Mouse (Mus musculus): ENCODE results near the gene Hyal2. TPM values are rescaled to one million over a fixed set of nuclear protein-coding genes. Genes with fewer than 3 reads are reported as not detected.

Gene Hyal2
- total RNA-seq (2023), result 2.3 TPM

GRCm38 (mm10) chr9:107567702-107568319 lies at the start of gene Hyal2:
Gene Hyal2 (plus strand): TSS chr9:107567945.

DNA sequence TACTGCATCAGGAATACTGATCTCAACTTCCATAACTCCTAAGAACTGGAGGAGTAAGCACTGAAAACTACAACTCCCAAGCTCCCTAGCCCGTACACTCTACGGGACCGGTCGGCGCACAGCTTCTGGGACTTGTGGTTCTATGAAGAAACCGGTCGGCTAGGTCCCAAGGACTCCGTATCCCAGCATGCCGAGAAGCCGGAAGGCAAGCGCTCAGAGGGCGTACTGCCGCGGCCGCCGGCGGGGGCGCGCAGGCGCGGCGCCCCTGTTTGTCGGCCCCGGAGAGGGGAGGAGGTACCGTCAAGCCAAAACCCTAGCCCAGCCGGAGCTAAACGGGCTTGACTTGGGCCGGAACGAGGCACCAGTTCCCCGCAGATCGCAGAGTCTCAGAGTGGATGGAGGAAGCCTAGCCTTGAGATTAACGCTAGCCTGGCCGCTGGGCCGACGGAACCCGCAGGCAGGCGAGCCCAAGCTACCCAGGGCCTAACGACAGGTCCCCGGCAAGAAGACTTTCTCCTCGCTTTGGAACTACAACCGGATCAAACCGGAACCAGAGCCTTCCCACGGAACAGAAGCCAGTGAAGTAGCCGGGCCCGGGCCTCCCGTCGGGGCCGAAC lies 33.8 kb upstream of the Hyal2 start, which contains the start of gene Tmem115:
Tmem115 (plus strand) TSS at position 155 of the 617 bp plus-strand sequence.

DNA sequence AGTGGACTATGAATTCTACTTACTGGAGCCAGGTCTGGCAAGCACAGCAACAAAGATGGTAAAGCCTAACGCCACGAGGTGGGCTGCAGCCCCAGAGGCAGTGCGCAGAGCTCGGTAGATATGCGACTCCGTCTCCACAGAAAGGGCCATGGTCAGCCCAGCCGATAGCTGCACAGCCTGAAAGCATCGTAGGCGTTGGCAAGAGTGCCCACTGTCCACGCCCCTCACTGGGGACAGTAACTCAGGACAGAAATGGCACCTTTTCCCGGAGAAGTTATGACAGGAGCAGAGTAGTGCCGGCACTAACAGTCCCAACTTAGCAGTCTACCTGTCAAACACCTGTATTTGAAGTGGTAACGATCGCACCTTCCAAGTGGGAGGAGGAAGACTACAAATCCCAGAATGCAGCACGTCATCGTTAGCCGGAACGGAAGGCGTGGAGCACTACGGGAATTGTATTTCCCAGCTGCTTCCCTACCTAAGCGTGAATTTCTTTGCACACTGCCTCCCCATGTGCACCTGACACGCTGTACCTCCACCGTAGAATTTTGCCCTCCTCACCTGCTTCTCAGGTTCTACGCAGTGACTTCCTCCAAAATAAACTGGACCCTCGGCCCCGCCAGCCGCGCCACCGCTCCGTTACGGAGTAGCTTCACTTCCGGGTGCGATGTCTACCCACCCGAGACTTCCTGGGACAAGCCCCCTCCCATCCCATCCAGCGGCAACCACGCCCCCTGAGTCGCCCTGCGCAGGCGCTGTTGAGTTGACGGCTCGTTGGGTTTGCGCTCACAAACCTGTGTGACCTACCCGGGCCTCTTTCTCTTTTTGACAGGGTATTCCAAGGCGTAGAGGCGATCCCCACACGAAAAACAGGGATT lies 26.0 kb upstream of the Hyal2 start, which contains the start of the genes Cyb561d2 and Nprl2:
Cyb561d2 (minus strand) TSS at position 720 of the 878 bp plus-strand sequence.
Nprl2 (plus strand) TSS at position 753 of the 878 bp plus-strand sequence.

DNA sequence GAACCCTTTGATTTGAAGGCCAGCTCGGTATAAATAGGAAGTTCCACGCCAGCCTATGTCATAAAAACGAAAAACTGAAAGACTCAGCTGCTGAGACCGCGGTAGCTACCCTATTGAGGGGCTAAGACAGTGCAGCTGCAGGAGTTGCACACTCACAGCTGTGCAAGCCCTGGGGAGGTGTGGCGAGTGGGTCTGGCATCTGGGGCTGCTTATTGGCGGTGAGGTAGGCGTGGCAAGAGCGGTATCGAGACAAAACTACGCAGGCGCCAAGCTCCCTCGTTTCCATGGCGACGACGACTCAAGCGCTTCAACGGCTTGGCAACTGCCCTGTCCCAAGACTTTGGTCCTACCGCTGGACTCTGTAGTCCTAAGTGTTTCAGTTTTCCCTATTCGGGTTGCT lies 20.7 kb upstream of the Hyal2 start, which contains the start of gene Zmynd10:
Zmynd10 (plus strand) TSS at position 273 of the 400 bp plus-strand sequence.

DNA sequence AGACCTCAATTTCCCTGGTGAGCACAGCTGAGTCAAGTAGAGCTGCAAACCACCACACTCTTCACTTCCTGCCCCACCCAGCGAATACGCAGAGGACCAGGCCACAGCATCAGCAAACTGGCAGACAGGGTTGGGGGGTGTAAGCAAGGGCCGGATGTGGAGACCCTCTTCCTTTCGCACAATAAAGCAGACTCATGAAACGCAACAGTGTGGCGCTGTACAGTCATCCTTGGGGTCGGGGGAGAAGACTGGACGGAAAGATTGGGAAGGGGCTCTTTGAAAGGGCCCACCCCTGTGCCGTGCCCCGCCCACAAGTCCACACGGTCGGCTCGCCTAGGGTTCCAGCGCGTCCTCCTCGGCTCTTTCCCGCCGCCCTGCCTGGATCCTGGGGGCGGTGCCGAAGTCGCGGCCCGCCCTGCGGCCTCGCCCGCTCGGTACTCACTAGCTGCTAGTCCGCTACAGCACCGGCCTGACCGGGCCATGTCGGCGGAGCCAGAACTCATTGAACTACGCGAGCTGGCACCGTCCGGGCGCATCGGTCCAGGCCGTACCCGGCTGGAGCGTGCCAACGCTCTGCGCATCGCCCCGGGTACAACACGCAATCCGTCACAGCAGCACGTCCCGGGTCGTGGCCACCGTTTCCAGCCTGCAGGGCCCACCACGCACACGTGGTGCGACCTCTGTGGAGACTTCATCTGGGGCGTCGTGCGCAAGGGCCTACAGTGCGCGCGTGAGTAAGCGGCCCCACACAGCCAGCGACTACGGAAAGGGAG lies 16.4 kb upstream of the Hyal2 start, which contains the start of gene Rassf1:
Rassf1 (plus strand) TSS at position 439 of the 773 bp plus-strand sequence.

GRCm38 (mm10) chr9:107563029-107563581 lies 4.6 kb upstream of the Hyal2 start, which contains the start of gene Tusc2:
Gene Tusc2 (plus strand): TSS chr9:107563255.

GRCm38 (mm10) chr9:107576357-107577107 lies 8.8 kb downstream of the Hyal2 start, which contains the start of gene Hyal1:
Gene Hyal1 (plus strand): TSS chr9:107576927.

DNA sequence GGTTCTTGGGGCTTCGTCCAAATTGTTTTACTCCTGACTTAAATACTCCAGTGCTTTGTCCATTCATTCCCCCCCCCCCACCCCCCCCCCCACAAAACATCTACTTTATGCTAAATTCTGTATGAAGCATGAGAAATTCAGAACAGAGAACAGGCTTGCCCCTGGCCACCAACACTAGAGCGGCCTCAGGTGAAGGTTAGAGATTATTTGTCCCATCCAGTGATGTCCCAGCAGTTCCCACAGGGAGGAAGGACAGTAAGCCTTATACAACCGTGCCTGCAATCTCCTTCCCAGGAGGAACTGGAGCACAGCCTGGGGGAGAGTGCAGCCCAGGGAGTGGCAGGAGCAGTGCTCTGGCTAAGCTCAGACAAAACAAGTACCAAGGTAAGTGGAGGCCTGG lies 10.8 kb downstream of the Hyal2 start, which contains the start of gene Naa80:
Naa80 (plus strand) TSS at position 301 of the 400 bp plus-strand sequence.

GRCm38 (mm10) chr9:107580501-107581317 lies 13.0 kb downstream of the Hyal2 start, which contains the start of gene Hyal3:
Gene Hyal3 (plus strand): TSS chr9:107580818.

GRCm38 (mm10) chr9:107586974-107587832 lies 19.5 kb downstream of the Hyal2 start, which contains the start of gene Ifrd2:
Gene Ifrd2 (plus strand): TSS chr9:107587642.

DNA sequence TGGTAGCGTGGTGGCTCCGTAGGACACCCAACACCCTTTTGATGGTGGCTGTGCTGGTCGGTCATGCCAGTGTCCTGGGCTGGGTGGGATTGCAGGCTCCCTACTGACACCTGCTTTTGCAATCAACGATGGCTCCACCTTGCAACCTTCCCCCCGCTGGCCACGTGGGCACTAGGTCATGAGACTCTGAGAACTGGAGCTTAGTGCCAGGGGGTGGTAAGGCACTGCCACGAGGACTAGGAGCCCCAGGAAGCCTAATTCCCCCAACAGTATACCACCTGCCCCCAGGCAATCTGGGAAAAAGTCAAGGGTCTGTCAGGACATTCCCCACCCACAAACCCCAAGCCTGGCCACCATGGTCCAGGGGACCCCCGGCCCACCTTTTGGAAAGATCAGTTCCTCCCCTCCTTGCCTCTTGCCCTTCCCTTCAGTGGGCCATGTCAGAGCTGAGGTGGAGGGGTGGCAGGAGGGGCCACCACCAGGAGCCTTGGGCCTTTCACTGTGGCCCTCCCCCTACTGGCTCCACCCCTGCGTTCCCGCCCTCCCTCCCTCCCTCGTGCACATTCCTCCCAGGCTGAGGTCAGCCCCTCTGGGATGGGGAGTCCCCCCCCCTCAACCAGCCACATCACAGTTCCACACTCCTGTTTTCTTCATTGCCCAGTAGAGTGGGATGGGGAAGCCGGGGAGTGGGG lies 41.1 kb downstream of the Hyal2 start, which contains the start of gene Sema3b:
Sema3b (minus strand) TSS at position 489 of the 692 bp plus-strand sequence.

Other genes with a start within 250 kb of the Hyal2 start
- 10.0 TPM for gene Hemk1, start 229.6 kb upstream of the Hyal2 start, total RNA-seq (2023)
- 0.65 TPM for gene 6430571L13Rik, start 227.3 kb upstream of the Hyal2 start, total RNA-seq (2023)
- gene Cacna2d2, start 168.3 kb upstream of the Hyal2 start, total RNA-seq (2023), result 3.4 TPM
- gene Tmem115, start 34.0 kb upstream of the Hyal2 start, total RNA-seq (2023), result 28.2 TPM
- gene Cyb561d2, start 25.8 kb upstream of the Hyal2 start, total RNA-seq (2023), result 14.7 TPM
- gene Nprl2, start 25.7 kb upstream of the Hyal2 start, total RNA-seq (2023), result 28.5 TPM
- 0.86 TPM for gene Zmynd10, start 20.6 kb upstream of the Hyal2 start, total RNA-seq (2023)
- gene Rassf1, start 16.4 kb upstream of the Hyal2 start, total RNA-seq (2023), result 76.0 TPM
- 16.4 TPM for gene Tusc2, start 4.7 kb upstream of the Hyal2 start, total RNA-seq (2023)
- gene Hyal1, start 9.0 kb downstream of the Hyal2 start, total RNA-seq (2023), result 2.0 TPM
- 9.3 TPM for gene Naa80, start 10.9 kb downstream of the Hyal2 start, total RNA-seq (2023)
- 1.7 TPM for gene Hyal3, start 12.9 kb downstream of the Hyal2 start, total RNA-seq (2023)
- 42.1 TPM for gene Ifrd2, start 19.7 kb downstream of the Hyal2 start, total RNA-seq (2023)
- gene Sema3b, start 41.3 kb downstream of the Hyal2 start, total RNA-seq (2023), result 0.83 TPM
- 494 TPM for gene Gnai2, start 67.4 kb downstream of the Hyal2 start, total RNA-seq (2023)
- gene Slc38a3, start 101.6 kb downstream of the Hyal2 start, total RNA-seq (2023), result not detected
- 1.4 TPM for gene Gnat1, start 111.8 kb downstream of the Hyal2 start, total RNA-seq (2023)
- gene Sema3f, start 142.5 kb downstream of the Hyal2 start, total RNA-seq (2023), result 2.0 TPM
- gene Rbm5, start 203.1 kb downstream of the Hyal2 start, total RNA-seq (2023), result 262 TPM

Data from CD4-positive naive resting alpha-beta T cell, adult 57 days (primary cell).